10 mouse cellular contexts compared by ENCODE assay signal in genomic region chr10:71302490-71302889, GRCm38 (mm10). TPM values are rescaled to one million over a fixed set of nuclear protein-coding genes. Genes with fewer than 3 reads are reported as not detected.
DNase-seq lines count a peak whose midpoint lies in the region; ATAC-seq and TF ChIP-seq lines count a peak whose summit lies in the region.
"Had no signal": no experiment of that assay in that cellular context is flagged by ENCODE, and none has a peak within 500 bp of the region (broad histone marks: within the 10 kb centered on the region; RNA-seq: fewer than 3 reads in every experiment).

No protein-coding gene starts in this region.

- TF ChIP-seq CTCF in lung, adult 2 months (IDR thresholded peaks at IDR 0.05; ENCODE audit: insufficient read depth, low read length) = 0 out of 2 replicates have a peak, but pooled peaks have one; percentile 16

- no peak overlapping the region for H3K4me3 ChIP-seq in lung, adult 2 months (replicated peaks; ENCODE audit: extremely low read depth, low read depth, low read length)
- H3K4me3 ChIP-seq in kidney, embryonic 14.5 days (ENCODE audit: low read length) = no peak overlapping the region
- H3K4me3 ChIP-seq in hindbrain, embryonic 10.5 days = no peak overlapping the region
- no peak overlapping the region for H3K4me3 ChIP-seq in forebrain, embryonic 10.5 days
- H3K4me3 ChIP-seq: liver, embryonic 13.5 days; stomach, embryonic 15.5 days had no signal

- no peak overlapping the region for H3K4me2 ChIP-seq in kidney, embryonic 14.5 days (replicated peaks; ENCODE audit: low read depth, low read length)
- H3K4me2 ChIP-seq: liver, embryonic 13.5 days; stomach, embryonic 15.5 days had no signal

- ATAC-seq in kidney, embryonic 14.5 days (ENCODE audit: low FRiP score, low TSS enrichment) = peak; percentile 56; the same call in 1 of the 2 replicates

- no peaks in the 10 kb centered on the region for H3K4me1 ChIP-seq in lung, adult 2 months (ENCODE audit: control insufficient read depth, insufficient read depth, low read length)
- no peaks in the 10 kb centered on the region for H3K4me1 ChIP-seq in kidney, embryonic 14.5 days (ENCODE audit: control insufficient read depth, insufficient read depth, low read length)
- peaks cover 3% of the 10 kb centered on the region; the same call in 1 of the 2 replicates for H3K4me1 ChIP-seq in hindbrain, embryonic 10.5 days (replicated peaks)
- 0 out of 2 replicates have a peak, but pooled peaks cover 3% of the 10 kb centered on the region for H3K4me1 ChIP-seq in forebrain, embryonic 10.5 days
- H3K4me1 ChIP-seq: stomach, embryonic 15.5 days had no signal

- 23% methylated on average over 5 of the region's 5 CpGs for WGBS in lung, adult 2 months
- WGBS in kidney, embryonic 14.5 days = 23% methylated on average over 5 of the region's 5 CpGs
- 23% methylated on average over 5 of the region's 5 CpGs for WGBS in hindbrain, embryonic 10.5 days
- 35% methylated on average over 5 of the region's 5 CpGs for WGBS in forebrain, embryonic 10.5 days

- no peaks in the 10 kb centered on the region for H3K9me3 ChIP-seq in kidney, embryonic 14.5 days (ENCODE audit: control insufficient read depth, low read length)
- H3K9me3 ChIP-seq in hindbrain, embryonic 10.5 days = no peaks in the 10 kb centered on the region
- no peaks in the 10 kb centered on the region for H3K9me3 ChIP-seq in forebrain, embryonic 10.5 days
- H3K9me3 ChIP-seq: liver, embryonic 13.5 days; stomach, embryonic 15.5 days had no signal

- no peaks in the 10 kb centered on the region for H3K27me3 ChIP-seq in kidney, embryonic 14.5 days (ENCODE audit: control insufficient read depth, insufficient read depth, low read length)
- no peaks in the 10 kb centered on the region for H3K27me3 ChIP-seq in hindbrain, embryonic 10.5 days (ENCODE audit: insufficient read depth, poor library complexity, severe bottlenecking)
- H3K27me3 ChIP-seq in forebrain, embryonic 10.5 days (ENCODE audit: poor library complexity, severe bottlenecking) = no peaks in the 10 kb centered on the region
- H3K27me3 ChIP-seq: liver, embryonic 13.5 days; stomach, embryonic 15.5 days had no signal

- DNase-seq in cerebellum, adult 9-10 months = peak; percentile 37
- DNase-seq in cerebellum, adult 9-11 months = no peak
- DNase-seq in lung, adult 2 months = no peak
- no peak for DNase-seq in lung, postnatal 4 days
- DNase-seq in thymus, postnatal 0 days (ENCODE audit: low spot score) = peak; percentile 87
- no peak for DNase-seq in hindbrain, embryonic 10.5 days (ENCODE audit: low spot score)
- DNase-seq in forebrain, embryonic 10.5 days (ENCODE audit: extremely low spot score, low spot score) = no peak
- DNase-seq: liver, embryonic 13.5 days had no signal

- H3K36me3 ChIP-seq in kidney, embryonic 14.5 days (ENCODE audit: control insufficient read depth, insufficient read depth, low read length) = no peaks in the 10 kb centered on the region
- H3K36me3 ChIP-seq in hindbrain, embryonic 10.5 days = no peaks in the 10 kb centered on the region
- no peaks in the 10 kb centered on the region for H3K36me3 ChIP-seq in forebrain, embryonic 10.5 days (replicated peaks)
- H3K36me3 ChIP-seq: liver, embryonic 13.5 days; stomach, embryonic 15.5 days had no signal

- H3K9ac ChIP-seq in kidney, embryonic 14.5 days (ENCODE audit: low read depth, low read length) = no peak overlapping the region
- H3K9ac ChIP-seq: liver, embryonic 13.5 days; stomach, embryonic 15.5 days had no signal

- TF ChIP-seq POLR2A in lung, adult 2 months (IDR thresholded peaks at IDR 0.05; ENCODE audit: borderline replicate concordance, extremely low read depth, low read depth, low read length) = no peak

- H3K27ac ChIP-seq in kidney, embryonic 14.5 days (ENCODE audit: low read depth, low read length) = no peak overlapping the region
- H3K27ac ChIP-seq in hindbrain, embryonic 10.5 days = no peak overlapping the region
- no peak overlapping the region for H3K27ac ChIP-seq in forebrain, embryonic 10.5 days
- H3K27ac ChIP-seq: liver, embryonic 13.5 days; stomach, embryonic 15.5 days had no signal

RNA-seq across cellular contexts. Expression of gene Ube2d1, which starts 17.4 kb away (rescaled TPM):
- polyA plus RNA-seq in lung, adult 2 months (2012; rRNA removed) = 31.4 and 34.3 TPM in 2 replicates
- 81.7 and 83.1 TPM in 2 replicates for polyA plus RNA-seq in kidney, embryonic 14.5 days (2014; fragmentation: Nextera tagmentation; extraction: Ambion mirVana)
- polyA plus RNA-seq in thymus, postnatal 0 days (2015; fragmentation: Nextera tagmentation; extraction: Ambion mirVana) = 36.9 and 44.3 TPM in 2 replicates
- 115 and 147 TPM in 2 replicates for polyA plus RNA-seq in hindbrain, embryonic 10.5 days (2016; fragmentation: Nextera tagmentation; extraction: Ambion mirVana)
- 92.5 and 95.1 TPM in 2 replicates for polyA plus RNA-seq in forebrain, embryonic 10.5 days (2016; fragmentation: Nextera tagmentation; extraction: Ambion mirVana)

RNA-seq across cellular contexts. Expression of gene Cisd1, which starts 42.3 kb away (rescaled TPM):
- polyA plus RNA-seq in lung, adult 2 months (2012; rRNA removed) = 35.7 and 40.6 TPM in 2 replicates
- 111 and 130 TPM in 2 replicates for polyA plus RNA-seq in kidney, embryonic 14.5 days (2014; fragmentation: Nextera tagmentation; extraction: Ambion mirVana)
- polyA plus RNA-seq in thymus, postnatal 0 days (2015; fragmentation: Nextera tagmentation; extraction: Ambion mirVana) = 143 and 149 TPM in 2 replicates
- polyA plus RNA-seq in hindbrain, embryonic 10.5 days (2016; fragmentation: Nextera tagmentation; extraction: Ambion mirVana) = 148 and 166 TPM in 2 replicates
- 138 TPM in 2 replicates for polyA plus RNA-seq in forebrain, embryonic 10.5 days (2016; fragmentation: Nextera tagmentation; extraction: Ambion mirVana)

RNA-seq across cellular contexts. Expression of gene Ipmk, which starts 45.1 kb away (rescaled TPM):
- 12.2 and 12.4 TPM in 2 replicates for polyA plus RNA-seq in lung, adult 2 months (2012; rRNA removed)
- polyA plus RNA-seq in kidney, embryonic 14.5 days (2014; fragmentation: Nextera tagmentation; extraction: Ambion mirVana) = 10.5 and 22.0 TPM in 2 replicates
- 9.9 and 10.7 TPM in 2 replicates for polyA plus RNA-seq in thymus, postnatal 0 days (2015; fragmentation: Nextera tagmentation; extraction: Ambion mirVana)
- polyA plus RNA-seq in hindbrain, embryonic 10.5 days (2016; fragmentation: Nextera tagmentation; extraction: Ambion mirVana) = 15.5 and 20.0 TPM in 2 replicates
- 21.1 TPM in 2 replicates for polyA plus RNA-seq in forebrain, embryonic 10.5 days (2016; fragmentation: Nextera tagmentation; extraction: Ambion mirVana)

Comparison
In these comparisons a context has a peak if more than half of its experiments do, and no peak if none do; other contexts are left out.
1. DNase-seq: peak in cerebellum, adult 9-10 months (single experiment) and thymus, postnatal 0 days (single experiment); none in cerebellum, adult 9-11 months (single experiment), lung, adult 2 months (single experiment), lung, postnatal 4 days (0 of 2), hindbrain, embryonic 10.5 days (single experiment) and forebrain, embryonic 10.5 days (single experiment).